Mouse (Mus musculus) liver, embryonic 13.5 days (tissue): ENCODE data around the gene Efcab12. TPM values are rescaled to one million over a fixed set of nuclear protein-coding genes. Genes with fewer than 3 reads are reported as not detected.

Source experiments
- ATAC-seq: fragments of 200-750 bp; cut with Nextera tagmentation; 2 replicates; pipeline ENCODE4 v1.8.0; 2017; ENCODE audit warnings: low read depth, mild to moderate bottlenecking, moderate number of reproducible peaks, moderate library complexity
- DNase-seq: peaks from one replicate; pipeline ENCODE4 v3.0.0; 2022
- H3K27ac ChIP-seq: fragments of 300-500 bp; sonication (generic); 2 replicates; pipeline ENCODE4 v1.5.1; 2015; ENCODE audit warnings: moderate library complexity, mild to moderate bottlenecking, inconsistent platforms
- H3K27me3 ChIP-seq: fragments of 300-500 bp; sonication (generic); 2 replicates; pipeline ENCODE4 v1.6.1; 2015; ENCODE audit warnings: mild to moderate bottlenecking, inconsistent platforms
- H3K36me3 ChIP-seq: fragments of 300-500 bp; sonication (generic); 2 replicates; pipeline ENCODE4 v1.6.1; 2015; ENCODE audit warnings: mild to moderate bottlenecking, inconsistent platforms
- H3K4me1 ChIP-seq: fragments of 300-500 bp; sonication (generic); replicated peaks from 2 replicates; pipeline ENCODE4 v1.6.1; 2015; ENCODE audit warnings: inconsistent platforms
- H3K4me2 ChIP-seq: fragments of 300-500 bp; sonication (generic); 2 replicates; pipeline ENCODE4 v1.6.1; 2015; ENCODE audit warnings: inconsistent platforms, mild to moderate bottlenecking, moderate library complexity
- H3K4me3 ChIP-seq: fragments of 300-500 bp; sonication (generic); replicated peaks from 2 replicates; pipeline ENCODE4 v1.5.1; 2015; ENCODE audit warnings: mild to moderate bottlenecking, inconsistent platforms
- H3K9ac ChIP-seq: fragments of 300-500 bp; sonication (generic); 2 replicates; pipeline ENCODE4 v1.6.1; 2015; ENCODE audit warnings: mild to moderate bottlenecking, inconsistent platforms
- H3K9me3 ChIP-seq: fragments of 300-500 bp; sonication (generic); replicated peaks from 2 replicates; pipeline ENCODE4 v1.6.1; 2016; ENCODE audit warnings: inconsistent platforms
- WGBS: fragments of 180-500 bp; shearing (Covaris S2); methylation state at CpG from one replicate; pipeline ENCODE4 v1.1.7; 2015; ENCODE audit not compliant: insufficient replicate concordance; 5-methylcytosine and 5-hydroxymethylcytosine counted together
- polyA plus RNA-seq: library from polyadenylated mRNA; unstranded; fragments of >200 nt; fragmentation: Nextera tagmentation; extraction: Ambion mirVana; gene quantifications from 2 replicates; pipeline ENCODE4 v1.2.1, GENCODE M21; 2015

The Efcab12 gene
- polyA plus RNA-seq, 1 experiment from 2014 or later = 0.15 TPM

DNA sequence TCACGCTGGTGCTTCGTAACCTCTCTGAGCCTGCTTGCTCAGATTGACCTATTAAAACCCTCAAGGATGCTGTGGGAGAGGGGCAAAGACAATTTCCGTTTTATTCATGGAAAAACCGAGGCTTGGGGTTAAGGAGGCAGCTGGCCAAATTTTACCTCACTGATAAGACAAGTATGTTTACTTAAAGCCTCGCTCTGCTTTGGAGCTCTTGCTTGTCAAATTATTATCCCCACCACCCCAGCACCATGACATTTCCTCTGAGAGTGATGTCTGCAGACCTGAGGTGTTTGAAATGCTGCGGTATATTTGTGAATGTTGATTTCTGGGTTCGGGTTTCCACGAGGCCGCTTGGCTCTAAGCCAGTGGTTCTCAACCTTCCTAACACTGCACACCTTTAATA, 61.8 kb downstream of the Efcab12 start:
- Histone ChIP-seq H3K36me3 (peaks cover 7% of the 10 kb centered on the region), H3K4me3 (no peak overlapping the region), H3K27ac (no peak overlapping the region), H3K4me2 (peak overlapping the region; percentile 87), H3K9ac (no peak overlapping the region), H3K4me1 (peaks cover 35% of the 10 kb centered on the region), H3K27me3 (no peaks in the 10 kb centered on the region), H3K9me3 (no peaks in the 10 kb centered on the region)
- DNase-seq (no peak), ATAC-seq (no peak)
- 47% methylated on average over 9 of the region's 9 CpGs for WGBS

DNA sequence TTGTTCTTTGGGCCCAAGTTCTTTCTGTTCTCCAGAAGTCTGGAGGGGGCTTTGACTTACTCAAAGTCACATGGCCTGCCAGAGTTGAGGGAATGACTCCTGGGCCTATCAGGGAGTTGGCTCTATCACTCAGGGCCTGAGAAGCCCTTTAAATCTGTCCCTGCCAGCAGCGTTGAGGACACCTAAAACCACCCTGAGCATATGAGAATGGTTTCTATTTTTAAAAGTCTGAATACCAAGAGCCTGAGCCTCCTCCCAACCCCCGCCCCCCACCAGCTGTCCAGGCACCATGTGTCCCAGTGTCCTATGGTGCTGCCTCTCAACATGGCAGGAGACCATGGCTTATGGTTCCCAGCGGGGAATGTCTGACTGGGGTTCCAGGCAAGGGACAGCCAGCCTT, 62.4 kb downstream of the Efcab12 start:
- H3K4me1 ChIP-seq = peaks cover 35% of the 10 kb centered on the region
- DNase-seq = no peak
- H3K4me2 ChIP-seq = peak overlapping the region; percentile 87
- peaks cover 2% of the 10 kb centered on the region; the same call in 1 of the 2 replicates for H3K36me3 ChIP-seq
- 57% methylated on average over 3 of the region's 3 CpGs for WGBS
- no peaks in the 10 kb centered on the region for H3K27me3 ChIP-seq
- no peak for ATAC-seq
- no peak overlapping the region for H3K27ac ChIP-seq
- H3K9ac ChIP-seq = peak overlapping the region; percentile 71; the same call in 1 of the 2 replicates
- H3K9me3 ChIP-seq = no peaks in the 10 kb centered on the region
- peak overlapping the region; percentile 69 for H3K4me3 ChIP-seq

DNA sequence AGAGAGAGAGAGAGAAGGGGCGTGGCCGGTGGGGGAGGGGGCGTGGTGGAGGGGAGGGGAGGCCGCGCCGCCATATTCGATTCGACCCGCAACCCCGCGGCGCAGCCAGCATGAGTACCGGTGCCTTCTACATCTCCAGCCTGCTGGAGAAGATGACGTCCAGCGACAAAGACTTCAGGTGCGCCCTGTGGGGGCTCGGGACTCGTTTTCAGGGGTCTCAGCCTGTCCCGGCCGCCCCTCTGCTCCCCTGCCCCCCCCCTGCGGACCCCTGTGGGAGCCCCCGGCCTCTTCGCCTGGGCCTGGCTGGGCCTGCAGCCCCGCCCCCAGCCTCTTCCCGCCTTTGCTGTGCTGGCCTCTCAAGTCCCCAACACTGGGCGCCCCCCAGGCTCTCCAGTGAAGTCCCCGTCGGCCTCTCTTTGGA, 63.7 kb downstream of the Efcab12 start, which contains the start of gene Cand2:
Gene Cand2, plus strand, starts transcription at position 38 of the 421 bp plus-strand sequence.
- Histone ChIP-seq H3K4me1 (peaks cover 35% of the 10 kb centered on the region), H3K36me3 (no peaks in the 10 kb centered on the region), H3K4me2 (peak within 1 kb of the TSS; percentile 87), H3K9ac (peak within 1 kb of the TSS; percentile 71), H3K27me3 (no peaks in the 10 kb centered on the region), H3K4me3 (peak within 1 kb of the TSS; percentile 69), H3K9me3 (no peaks in the 10 kb centered on the region), H3K27ac (no peak within 1 kb of the TSS; the same call in 1 of the 2 replicates)
- DNase-seq (peak; percentile 17), ATAC-seq (peak; percentile 65)
- under 1% methylated on average over 27 of the region's 28 CpGs for WGBS

DNA sequence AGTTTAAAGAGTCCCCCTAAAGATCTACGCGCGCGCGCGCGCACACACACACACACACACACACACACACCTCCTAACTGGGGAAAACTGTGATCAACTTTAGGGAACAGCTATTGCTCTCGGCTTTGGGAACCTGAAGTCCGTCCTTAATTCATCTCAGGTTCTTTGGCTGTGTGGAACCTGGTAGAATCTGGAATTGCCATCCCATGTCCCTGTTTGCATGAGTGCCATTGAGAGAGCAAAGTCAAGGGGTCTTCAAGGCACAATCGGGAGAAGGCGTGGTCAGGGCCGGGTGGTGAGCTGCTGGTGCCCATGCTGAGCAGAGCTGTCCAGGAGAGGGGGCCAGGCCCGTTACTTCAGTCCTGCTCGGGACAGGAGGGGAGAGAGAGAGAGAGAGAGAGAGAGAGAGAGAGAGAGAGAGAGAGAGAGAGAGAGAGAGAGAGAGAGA, 64.2 kb downstream of the Efcab12 start:
- WGBS = 2% methylated on average over 13 of the region's 14 CpGs
- Histone ChIP-seq H3K9ac (peak overlapping the region; percentile 26; the same call in 1 of the 2 replicates), H3K9me3 (no peaks in the 10 kb centered on the region), H3K27me3 (no peaks in the 10 kb centered on the region), H3K4me1 (peaks cover 35% of the 10 kb centered on the region), H3K36me3 (no peaks in the 10 kb centered on the region), H3K4me2 (peak overlapping the region; percentile 87), H3K27ac (no peak overlapping the region), H3K4me3 (peak overlapping the region; percentile 69)
- ATAC-seq = peak; percentile 57; the same call in 1 of the 2 replicates
- DNase-seq = peak; percentile 27

DNA sequence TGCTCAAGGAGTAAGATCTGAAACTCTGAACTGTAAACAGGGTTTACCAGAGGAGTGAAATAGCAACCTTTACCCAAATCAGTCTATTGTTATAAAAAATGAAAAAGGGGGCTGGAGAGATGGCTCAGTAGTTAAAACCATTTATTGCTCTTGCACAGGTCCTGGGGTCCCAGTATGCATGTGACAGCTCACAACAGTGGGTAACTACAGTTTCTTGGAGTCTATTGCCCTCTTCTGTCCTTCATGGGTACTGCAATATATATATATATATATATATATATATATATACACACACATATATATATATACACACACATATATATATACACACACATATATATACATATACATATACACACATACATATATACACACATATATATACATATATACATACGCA, 65.6 kb downstream of the Efcab12 start:
- ATAC-seq = no peak
- WGBS = 88% methylated on average over 1 of the region's 1 CpGs
- no peak for DNase-seq

DNA sequence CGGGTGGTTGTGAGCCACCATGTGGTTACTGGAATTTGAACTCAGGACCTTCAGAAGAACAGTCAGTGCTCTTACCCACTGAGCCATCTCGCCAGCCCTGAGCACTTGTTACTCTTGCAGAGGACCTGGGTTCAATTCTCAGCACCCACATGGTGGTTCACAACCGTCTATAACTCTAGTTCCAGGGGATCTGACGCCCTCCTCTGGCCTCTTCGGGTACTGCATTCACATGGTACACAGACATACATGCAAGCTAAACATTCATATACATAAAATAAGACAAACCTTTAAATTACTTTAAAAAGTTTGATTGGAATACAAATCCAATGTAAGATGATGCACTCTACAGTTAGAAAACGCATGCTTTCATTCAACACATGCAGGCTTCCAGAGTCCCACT, 66.0 kb downstream of the Efcab12 start:
- WGBS = 65% methylated on average over 6 of the region's 6 CpGs
- Histone ChIP-seq H3K9me3 (no peaks in the 10 kb centered on the region), H3K4me1 (peaks cover 49% of the 10 kb centered on the region), H3K36me3 (no peaks in the 10 kb centered on the region), H3K27ac (no peak overlapping the region), H3K4me3 (no peak overlapping the region), H3K4me2 (no peak overlapping the region), H3K27me3 (no peaks in the 10 kb centered on the region), H3K9ac (no peak overlapping the region)
- DNase-seq (no peak), ATAC-seq (no peak)

More for the DNA sequence above, 65.6 kb downstream of the Efcab12 start:
- no peak overlapping the region for H3K4me2 ChIP-seq
- peaks cover 45% of the 10 kb centered on the region for H3K4me1 ChIP-seq
- no peaks in the 10 kb centered on the region for H3K27me3 ChIP-seq
- H3K27ac ChIP-seq = no peak overlapping the region
- H3K4me3 ChIP-seq = no peak overlapping the region
- no peaks in the 10 kb centered on the region for H3K36me3 ChIP-seq
- no peak overlapping the region for H3K9ac ChIP-seq
- no peaks in the 10 kb centered on the region for H3K9me3 ChIP-seq

DNA sequence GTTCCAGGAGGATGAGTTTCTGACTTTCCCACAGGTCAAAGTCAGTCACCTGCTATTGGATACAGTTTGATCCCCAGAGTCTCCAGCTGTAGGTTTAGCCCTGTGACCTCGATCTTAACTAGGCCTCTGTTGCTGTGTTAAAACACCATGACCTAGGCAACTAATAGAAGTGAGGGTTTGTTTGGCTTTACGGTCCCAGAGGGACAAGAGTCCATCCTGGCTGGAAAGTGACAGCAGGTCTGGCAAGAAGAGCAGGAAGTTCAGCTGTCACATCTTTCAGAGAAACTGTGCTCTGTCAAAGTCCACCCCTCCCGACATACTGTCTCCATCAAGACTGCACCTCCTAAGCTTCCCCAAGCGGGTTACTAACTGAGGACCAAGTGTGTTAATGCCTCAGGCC, 67.4 kb downstream of the Efcab12 start:
- H3K4me2 ChIP-seq = no peak overlapping the region
- peak overlapping the region; percentile 29; the same call in 1 of the 2 replicates for H3K27ac ChIP-seq
- DNase-seq (no peak), ATAC-seq (peak; percentile 24; the same call in 1 of the 2 replicates)
- H3K4me3 ChIP-seq = no peak overlapping the region
- peaks cover 42% of the 10 kb centered on the region for H3K4me1 ChIP-seq
- H3K9me3 ChIP-seq = no peaks in the 10 kb centered on the region
- no peaks in the 10 kb centered on the region for H3K27me3 ChIP-seq
- no peaks in the 10 kb centered on the region for H3K36me3 ChIP-seq
- WGBS = 59% methylated on average over 4 of the region's 4 CpGs
- H3K9ac ChIP-seq = no peak overlapping the region

DNA sequence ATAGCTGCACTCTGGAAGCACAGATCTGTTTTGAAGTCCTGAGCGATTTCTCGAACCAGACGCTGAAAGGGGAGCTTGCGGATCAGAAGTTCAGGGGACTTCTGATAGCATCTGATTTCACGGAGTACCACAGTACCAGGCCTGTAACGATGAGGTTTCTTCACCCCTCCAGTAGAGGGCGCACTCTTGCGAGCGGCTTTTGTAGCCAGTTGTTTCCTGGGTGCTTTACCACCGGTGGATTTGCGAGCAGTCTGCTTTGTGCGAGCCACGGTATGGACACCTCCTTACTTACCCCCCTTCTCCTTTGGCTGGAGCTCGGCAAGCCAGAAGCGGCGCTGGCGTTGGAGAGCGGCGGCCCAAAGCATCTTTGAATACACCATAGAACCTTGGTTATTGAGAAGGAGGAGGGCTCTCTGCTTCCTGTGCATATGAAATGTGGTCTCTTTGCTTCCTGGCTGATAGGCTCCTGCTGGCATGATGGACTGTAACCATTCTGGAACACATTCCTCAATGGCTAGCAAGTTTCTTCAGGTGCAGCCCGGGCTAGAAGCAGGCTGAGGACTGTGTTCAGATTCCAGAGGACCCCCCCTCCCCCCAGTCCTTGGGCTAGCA, 68.0 kb downstream of the Efcab12 start:
- H3K4me3 ChIP-seq = no peak overlapping the region
- no peaks in the 10 kb centered on the region for H3K9me3 ChIP-seq
- no peaks in the 10 kb centered on the region for H3K36me3 ChIP-seq
- H3K4me1 ChIP-seq = peaks cover 35% of the 10 kb centered on the region
- 0 out of 2 replicates have a peak overlapping the region, but pooled peaks have one; percentile 29 for H3K27ac ChIP-seq
- no peak overlapping the region for H3K4me2 ChIP-seq
- ATAC-seq (no peak), DNase-seq (no peak)
- H3K27me3 ChIP-seq = no peaks in the 10 kb centered on the region
- 68% methylated on average over 20 of the region's 20 CpGs for WGBS
- H3K9ac ChIP-seq = no peak overlapping the region

DNA sequence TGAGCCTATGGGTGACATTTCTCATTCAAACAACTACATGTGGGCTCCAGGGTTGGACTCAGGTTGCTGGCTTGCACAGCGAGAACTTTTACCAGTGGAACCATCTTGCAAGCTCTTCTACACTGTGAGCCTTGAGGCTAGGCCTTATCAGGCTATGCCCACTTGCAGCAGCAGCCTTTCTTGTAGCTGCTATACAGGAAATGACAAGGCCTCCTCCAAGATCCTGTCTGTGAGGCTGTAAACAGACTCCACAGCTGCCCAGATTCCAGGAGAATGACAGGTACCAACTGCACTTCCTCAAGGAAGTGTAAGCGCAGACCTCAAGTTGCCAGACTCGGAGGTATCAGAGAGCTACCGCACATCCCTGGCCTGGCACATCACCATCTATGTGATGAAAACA, 70.0 kb downstream of the Efcab12 start:
- no peaks in the 10 kb centered on the region for H3K36me3 ChIP-seq
- no peaks in the 10 kb centered on the region for H3K9me3 ChIP-seq
- 19% methylated on average over 4 of the region's 4 CpGs for WGBS
- DNase-seq (no peak), ATAC-seq (peak; percentile 47)
- peaks cover 34% of the 10 kb centered on the region for H3K4me1 ChIP-seq
- H3K27me3 ChIP-seq = no peaks in the 10 kb centered on the region
- H3K27ac ChIP-seq = peak overlapping the region; percentile 39; the same call in 1 of the 2 replicates
- no peak overlapping the region for H3K9ac ChIP-seq
- H3K4me3 ChIP-seq = no peak overlapping the region
- no peak overlapping the region for H3K4me2 ChIP-seq

DNA sequence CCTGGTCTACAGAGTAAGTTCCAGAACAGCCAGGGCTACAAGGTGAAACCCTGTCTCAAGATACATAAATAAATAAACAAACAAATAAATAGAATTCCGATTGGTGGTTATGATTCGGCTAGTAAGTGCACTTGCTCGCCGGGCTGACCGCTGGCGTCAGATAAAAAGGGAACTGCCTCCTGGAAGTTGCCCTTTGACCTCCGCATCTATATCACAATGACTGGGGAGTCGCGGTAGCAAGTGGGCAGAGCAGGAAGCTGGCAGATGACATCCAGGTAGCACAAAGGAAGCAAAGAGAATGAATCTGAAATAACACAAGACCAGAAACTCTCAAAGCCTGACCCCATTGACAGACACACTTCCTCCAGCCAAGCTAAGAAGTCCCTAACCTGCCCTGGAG, 70.9 kb downstream of the Efcab12 start:
- H3K4me3 ChIP-seq = no peak overlapping the region
- no peaks in the 10 kb centered on the region for H3K36me3 ChIP-seq
- H3K4me2 ChIP-seq = no peak overlapping the region
- H3K4me1 ChIP-seq = peaks cover 42% of the 10 kb centered on the region
- peak overlapping the region; percentile 39 for H3K27ac ChIP-seq
- ATAC-seq = no peak
- 20% methylated on average over 9 of the region's 9 CpGs for WGBS
- no peaks in the 10 kb centered on the region for H3K27me3 ChIP-seq
- no peak for DNase-seq
- no peak overlapping the region for H3K9ac ChIP-seq
- H3K9me3 ChIP-seq = no peaks in the 10 kb centered on the region

DNA sequence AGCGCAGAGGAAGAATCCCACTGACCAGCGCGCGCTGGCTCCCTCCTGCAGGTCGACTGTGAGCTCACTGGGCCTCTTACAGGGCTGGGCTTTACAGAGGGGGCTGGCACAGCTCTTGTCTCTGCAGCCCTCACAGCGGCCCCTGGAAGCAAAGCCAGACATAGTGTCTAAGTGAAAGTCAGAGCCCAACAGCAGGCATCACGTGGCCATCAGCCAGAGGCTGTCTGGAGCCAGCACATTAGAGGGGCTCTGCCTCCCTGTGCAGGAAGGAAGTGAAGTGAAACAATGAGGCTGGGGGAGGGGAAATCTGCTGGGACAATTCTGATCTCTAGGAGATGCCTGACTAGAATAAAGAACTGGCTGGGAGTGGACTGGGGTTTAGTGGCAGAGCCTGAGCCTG, 74.0 kb downstream of the Efcab12 start:
- H3K36me3 ChIP-seq = no peaks in the 10 kb centered on the region
- peak; percentile 32 for ATAC-seq
- peak overlapping the region; percentile 69 for H3K27ac ChIP-seq
- H3K4me2 ChIP-seq = peak overlapping the region; percentile 41
- DNase-seq = peak; percentile 20
- 0 out of 2 replicates have a peak overlapping the region, but pooled peaks have one; percentile 7 for H3K4me3 ChIP-seq
- peaks cover 73% of the 10 kb centered on the region for H3K4me1 ChIP-seq
- H3K9ac ChIP-seq = peak overlapping the region; percentile 56
- no peaks in the 10 kb centered on the region for H3K27me3 ChIP-seq
- no peaks in the 10 kb centered on the region for H3K9me3 ChIP-seq
- 5% methylated on average over 7 of the region's 7 CpGs for WGBS
